Mouse (Mus musculus): ENCODE results near the gene Prdx1. TPM values are rescaled to one million over a fixed set of nuclear protein-coding genes. Genes with fewer than 3 reads are reported as not detected.
"Not testable (repeated sequence)": the region's sequence is repeated elsewhere in the genome, so short reads cannot be mapped to it uniquely, and the experiment has no call there.

Prdx1 gene
- polyA plus RNA-seq, 1 experiment from 2014 or later: 1,024 TPM

- WGBS (ENCODE audit: insufficient replicate concordance): 15% methylated on average over 6 of the region's 6 CpGs
- Histone ChIP-seq H3K4me1 (ENCODE audit: control insufficient read depth, insufficient read depth, low read length) (peaks cover 8% of the 10 kb centered on the region), H3K27ac (ENCODE audit: low read depth, low read length) (0 out of 2 replicates have a peak overlapping the region, but pooled peaks have one; percentile 91), H3K4me3 (ENCODE audit: low read depth, low read length) (peak overlapping the region; percentile 74), H3K4me2 (peak overlapping the region; percentile 89), H3K36me3 (ENCODE audit: control insufficient read depth, insufficient read depth, low read length) (peaks cover 8% of the 10 kb centered on the region; the same call in 1 of the 2 replicates), H3K9ac (ENCODE audit: low read depth, low read length) (peak overlapping the region; percentile 93), H3K27me3 (ENCODE audit: control insufficient read depth, insufficient read depth, low read length) (no peaks in the 10 kb centered on the region), H3K9me3 (replicated peaks; ENCODE audit: control insufficient read depth, low read length) (no peaks in the 10 kb centered on the region)
- peak; percentile 9; the same call in 1 of the 2 replicates for ATAC-seq (replicated peaks; ENCODE audit: insufficient number of reproducible peaks, low FRiP score, low TSS enrichment)
Measured at GRCm38 (mm10) chr4:116651797-116652135, 33.6 kb upstream of the Prdx1 start.

- Histone ChIP-seq H3K4me2 (no peak overlapping the region), H3K4me1 (ENCODE audit: control insufficient read depth, insufficient read depth, low read length) (peaks cover 8% of the 10 kb centered on the region), H3K9ac (ENCODE audit: low read depth, low read length) (no peak overlapping the region), H3K9me3 (replicated peaks; ENCODE audit: control insufficient read depth, low read length) (no peaks in the 10 kb centered on the region), H3K27me3 (ENCODE audit: control insufficient read depth, insufficient read depth, low read length) (no peaks in the 10 kb centered on the region), H3K36me3 (ENCODE audit: control insufficient read depth, insufficient read depth, low read length) (peaks cover 8% of the 10 kb centered on the region; the same call in 1 of the 2 replicates), H3K4me3 (ENCODE audit: low read depth, low read length) (no peak overlapping the region), H3K27ac (ENCODE audit: low read depth, low read length) (no peak overlapping the region)
- no peak for ATAC-seq (replicated peaks; ENCODE audit: insufficient number of reproducible peaks, low FRiP score, low TSS enrichment)
- 87% methylated on average over 6 of the region's 6 CpGs for WGBS (ENCODE audit: insufficient replicate concordance)
Measured at GRCm38 (mm10) chr4:116653228-116653627, 32.1 kb upstream of the Prdx1 start.

GRCm38 (mm10) chr4:116655100-116655499 is 30.2 kb upstream of the Prdx1 start:
- H3K9me3 ChIP-seq (replicated peaks; ENCODE audit: control insufficient read depth, low read length): no peaks in the 10 kb centered on the region
- ATAC-seq (replicated peaks; ENCODE audit: insufficient number of reproducible peaks, low FRiP score, low TSS enrichment): no peak
- H3K9ac ChIP-seq (ENCODE audit: low read depth, low read length): no peak overlapping the region
- H3K4me3 ChIP-seq (ENCODE audit: low read depth, low read length): no peak overlapping the region
- no peaks in the 10 kb centered on the region for H3K36me3 ChIP-seq (ENCODE audit: control insufficient read depth, insufficient read depth, low read length)
- no peak overlapping the region for H3K4me2 ChIP-seq
- 45% methylated on average over 2 of the region's 2 CpGs for WGBS (ENCODE audit: insufficient replicate concordance)
- H3K4me1 ChIP-seq (ENCODE audit: control insufficient read depth, insufficient read depth, low read length): peaks cover 2% of the 10 kb centered on the region
- H3K27me3 ChIP-seq (ENCODE audit: control insufficient read depth, insufficient read depth, low read length): no peaks in the 10 kb centered on the region
- no peak overlapping the region for H3K27ac ChIP-seq (ENCODE audit: low read depth, low read length)

GRCm38 (mm10) chr4:116655658-116656057 is 29.7 kb upstream of the Prdx1 start:
- Histone ChIP-seq H3K4me1 (ENCODE audit: control insufficient read depth, insufficient read depth, low read length) (no peaks in the 10 kb centered on the region; the same call in 1 of the 2 replicates), H3K27ac (ENCODE audit: low read depth, low read length) (no peak overlapping the region), H3K27me3 (ENCODE audit: control insufficient read depth, insufficient read depth, low read length) (no peaks in the 10 kb centered on the region), H3K4me3 (ENCODE audit: low read depth, low read length) (no peak overlapping the region), H3K9me3 (replicated peaks; ENCODE audit: control insufficient read depth, low read length) (no peaks in the 10 kb centered on the region), H3K36me3 (ENCODE audit: control insufficient read depth, insufficient read depth, low read length) (no peaks in the 10 kb centered on the region), H3K9ac (ENCODE audit: low read depth, low read length) (no peak overlapping the region), H3K4me2 (no peak overlapping the region)
- no peak for ATAC-seq (replicated peaks; ENCODE audit: insufficient number of reproducible peaks, low FRiP score, low TSS enrichment)
- 55% methylated on average over 3 of the region's 3 CpGs for WGBS (ENCODE audit: insufficient replicate concordance)

- no peak overlapping the region for H3K27ac ChIP-seq (ENCODE audit: low read depth, low read length)
- H3K4me2 ChIP-seq: no peak overlapping the region
- H3K36me3 ChIP-seq (ENCODE audit: control insufficient read depth, insufficient read depth, low read length): no peaks in the 10 kb centered on the region
- H3K9me3 ChIP-seq (replicated peaks; ENCODE audit: control insufficient read depth, low read length): no peaks in the 10 kb centered on the region
- no peaks in the 10 kb centered on the region for H3K4me1 ChIP-seq (ENCODE audit: control insufficient read depth, insufficient read depth, low read length)
- WGBS (ENCODE audit: insufficient replicate concordance): 33% methylated on average over 3 of the region's 3 CpGs
- H3K4me3 ChIP-seq (ENCODE audit: low read depth, low read length): no peak overlapping the region
- no peak for ATAC-seq (replicated peaks; ENCODE audit: insufficient number of reproducible peaks, low FRiP score, low TSS enrichment)
- no peaks in the 10 kb centered on the region for H3K27me3 ChIP-seq (ENCODE audit: control insufficient read depth, insufficient read depth, low read length)
- H3K9ac ChIP-seq (ENCODE audit: low read depth, low read length): no peak overlapping the region
Measured at GRCm38 (mm10) chr4:116657971-116658370, 27.4 kb upstream of the Prdx1 start.

GRCm38 (mm10) chr4:116659474-116659873 is 25.9 kb upstream of the Prdx1 start:
- H3K9ac ChIP-seq (ENCODE audit: low read depth, low read length): no peak overlapping the region
- H3K36me3 ChIP-seq (ENCODE audit: control insufficient read depth, insufficient read depth, low read length): no peaks in the 10 kb centered on the region
- no peaks in the 10 kb centered on the region for H3K4me1 ChIP-seq (ENCODE audit: control insufficient read depth, insufficient read depth, low read length)
- H3K4me2 ChIP-seq: no peak overlapping the region
- no peak for ATAC-seq (replicated peaks; ENCODE audit: insufficient number of reproducible peaks, low FRiP score, low TSS enrichment)
- no peaks in the 10 kb centered on the region for H3K9me3 ChIP-seq (replicated peaks; ENCODE audit: control insufficient read depth, low read length)
- no peaks in the 10 kb centered on the region for H3K27me3 ChIP-seq (ENCODE audit: control insufficient read depth, insufficient read depth, low read length)
- 82% methylated on average over 2 of the region's 2 CpGs for WGBS (ENCODE audit: insufficient replicate concordance)
- H3K4me3 ChIP-seq (ENCODE audit: low read depth, low read length): no peak overlapping the region
- no peak overlapping the region for H3K27ac ChIP-seq (ENCODE audit: low read depth, low read length)

- not testable (repeated sequence) for ATAC-seq (replicated peaks; ENCODE audit: insufficient number of reproducible peaks, low FRiP score, low TSS enrichment); H3K9me3 ChIP-seq (replicated peaks; ENCODE audit: control insufficient read depth, low read length); H3K4me3 ChIP-seq (ENCODE audit: low read depth, low read length); H3K36me3 ChIP-seq (ENCODE audit: control insufficient read depth, insufficient read depth, low read length); H3K27me3 ChIP-seq (ENCODE audit: control insufficient read depth, insufficient read depth, low read length); H3K27ac ChIP-seq (ENCODE audit: low read depth, low read length); H3K4me2 ChIP-seq; H3K9ac ChIP-seq (ENCODE audit: low read depth, low read length); H3K4me1 ChIP-seq (ENCODE audit: control insufficient read depth, insufficient read depth, low read length)
- 84% methylated on average over 6 of the region's 6 CpGs for WGBS (ENCODE audit: insufficient replicate concordance)
Measured at GRCm38 (mm10) chr4:116659916-116660315, 25.4 kb upstream of the Prdx1 start.

GRCm38 (mm10) chr4:116660829-116661228 is 24.5 kb upstream of the Prdx1 start:
- H3K27ac ChIP-seq (ENCODE audit: low read depth, low read length): no peak overlapping the region
- no peaks in the 10 kb centered on the region for H3K4me1 ChIP-seq (ENCODE audit: control insufficient read depth, insufficient read depth, low read length)
- no peak overlapping the region for H3K9ac ChIP-seq (ENCODE audit: low read depth, low read length)
- no peak overlapping the region for H3K4me3 ChIP-seq (ENCODE audit: low read depth, low read length)
- WGBS (ENCODE audit: insufficient replicate concordance): 70% methylated on average over 6 of the region's 6 CpGs
- H3K9me3 ChIP-seq (replicated peaks; ENCODE audit: control insufficient read depth, low read length): no peaks in the 10 kb centered on the region
- no peak for ATAC-seq (replicated peaks; ENCODE audit: insufficient number of reproducible peaks, low FRiP score, low TSS enrichment)
- H3K36me3 ChIP-seq (ENCODE audit: control insufficient read depth, insufficient read depth, low read length): no peaks in the 10 kb centered on the region
- H3K27me3 ChIP-seq (ENCODE audit: control insufficient read depth, insufficient read depth, low read length): no peaks in the 10 kb centered on the region
- no peak overlapping the region for H3K4me2 ChIP-seq

- Histone ChIP-seq H3K36me3 (ENCODE audit: control insufficient read depth, insufficient read depth, low read length) (no peaks in the 10 kb centered on the region), H3K27ac (ENCODE audit: low read depth, low read length) (no peak overlapping the region), H3K27me3 (ENCODE audit: control insufficient read depth, insufficient read depth, low read length) (no peaks in the 10 kb centered on the region), H3K9ac (ENCODE audit: low read depth, low read length) (no peak overlapping the region), H3K4me3 (ENCODE audit: low read depth, low read length) (no peak overlapping the region), H3K4me2 (no peak overlapping the region), H3K4me1 (ENCODE audit: control insufficient read depth, insufficient read depth, low read length) (no peaks in the 10 kb centered on the region), H3K9me3 (replicated peaks; ENCODE audit: control insufficient read depth, low read length) (no peaks in the 10 kb centered on the region)
- ATAC-seq (replicated peaks; ENCODE audit: insufficient number of reproducible peaks, low FRiP score, low TSS enrichment): no peak
- WGBS (ENCODE audit: insufficient replicate concordance): 90% methylated on average over 1 of the region's 1 CpGs
Measured at GRCm38 (mm10) chr4:116661998-116662397, 23.3 kb upstream of the Prdx1 start.
